Mouse (Mus musculus) hindbrain, embryonic 11.5 days (tissue): Measurements from ENCODE around the gene Gphb5. TPM values are rescaled to one million over a fixed set of nuclear protein-coding genes. Genes with fewer than 3 reads are reported as not detected.
"Not testable (repeated sequence)": the region's sequence is repeated elsewhere in the genome, so short reads cannot be mapped to it uniquely, and the experiment has no call there.

Experiments
- ATAC-seq: fragments of 200-750 bp; cut with Nextera tagmentation; 2 replicates; pipeline ENCODE4 v1.8.0; 2017; ENCODE audit warnings: mild to moderate bottlenecking, moderate TSS enrichment, moderate library complexity; ENCODE audit not compliant: low FRiP score
- DNase-seq: peaks from one replicate; pipeline ENCODE4 v3.0.0-alpha.2; 2015; ENCODE audit warnings: low spot score
- H3K27ac ChIP-seq: fragments of 300-500 bp; sonication (generic); 2 replicates; pipeline ENCODE4 v1.5.1; 2014; ENCODE audit warnings: mild to moderate bottlenecking, low read depth, low read length
- H3K27me3 ChIP-seq: fragments of 300-500 bp; sonication (generic); 2 replicates; pipeline ENCODE4 v1.6.1; 2014; ENCODE audit warnings: mild to moderate bottlenecking, low read length, moderate library complexity, mixed read lengths; ENCODE audit not compliant: control insufficient read depth, insufficient read depth
- H3K36me3 ChIP-seq: fragments of 300-500 bp; sonication (generic); 2 replicates; pipeline ENCODE4 v1.6.1; 2014; ENCODE audit warnings: mild to moderate bottlenecking, low read length, moderate library complexity, mixed read lengths; ENCODE audit not compliant: control insufficient read depth, insufficient read depth
- H3K4me1 ChIP-seq: fragments of 300-500 bp; sonication (generic); replicated peaks from 2 replicates; pipeline ENCODE4 v1.6.1; 2014; ENCODE audit warnings: low read length, mixed read lengths; ENCODE audit not compliant: control insufficient read depth, insufficient read depth
- H3K4me2 ChIP-seq: fragments of 300-500 bp; sonication (generic); replicated peaks from 2 replicates; pipeline ENCODE4 v1.6.1; 2014; ENCODE audit warnings: mild to moderate bottlenecking, low read depth, low read length
- H3K4me3 ChIP-seq: fragments of 300-500 bp; sonication (generic); 2 replicates; pipeline ENCODE4 v1.5.1; 2014; ENCODE audit warnings: low read depth, low read length
- H3K9ac ChIP-seq: fragments of 300-500 bp; sonication (generic); 2 replicates; pipeline ENCODE4 v1.6.1; 2014; ENCODE audit warnings: low read depth, low read length
- H3K9me3 ChIP-seq: fragments of 300-500 bp; sonication (generic); 2 replicates; pipeline ENCODE4 v1.6.1; 2016; ENCODE audit warnings: low read length; ENCODE audit not compliant: control insufficient read depth
- WGBS: fragments of 180-500 bp; shearing (Covaris S2); extraction: QIAGEN DNeasy Blood & Tissue Kit; methylation state at CpG from one replicate; pipeline ENCODE4 v1.1.7; 2014; 5-methylcytosine and 5-hydroxymethylcytosine counted together
- polyA plus RNA-seq: library from polyadenylated mRNA; unstranded; fragments of >200 nt; fragmentation: Nextera tagmentation; extraction: Ambion mirVana; gene quantifications from 2 replicates; pipeline ENCODE4 v1.2.1, GENCODE M21; 2014

Gene Gphb5
- polyA plus RNA-seq, 1 experiment from 2014 or later, result not detected

DNA sequence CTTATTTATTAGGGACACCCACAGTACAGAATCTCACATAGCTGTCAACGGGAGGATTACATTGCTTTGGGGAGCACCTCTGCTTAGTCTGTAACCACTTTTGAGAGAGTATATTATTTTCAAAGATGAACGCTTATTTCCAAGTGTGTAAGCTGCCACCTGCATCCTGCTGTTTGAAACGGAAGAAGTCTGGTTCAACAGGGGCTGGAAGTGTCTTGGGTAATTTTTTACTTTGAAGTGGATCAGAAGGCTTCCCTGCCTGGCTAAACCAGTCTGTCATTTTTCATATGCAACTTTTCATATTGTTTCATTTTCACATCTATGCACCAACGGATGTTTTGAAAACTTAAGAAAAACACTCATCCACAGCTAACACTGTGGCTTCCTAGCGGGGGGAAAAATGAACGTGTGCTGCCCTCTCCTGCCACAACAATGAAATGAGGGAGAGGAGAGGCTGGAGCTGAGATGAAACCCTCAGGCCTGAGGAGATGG lies 32.9 kb upstream of the Gphb5 start:
- no peak for DNase-seq
- Histone ChIP-seq H3K9me3 (no peaks in the 10 kb centered on the region), H3K36me3 (no peaks in the 10 kb centered on the region), H3K4me1 (no peaks in the 10 kb centered on the region), H3K27me3 (no peaks in the 10 kb centered on the region), H3K27ac (no peak overlapping the region), H3K4me2 (no peak overlapping the region), H3K9ac (no peak overlapping the region), H3K4me3 (no peak overlapping the region)
- ATAC-seq, result no peak
- 73% methylated on average over 6 of the region's 6 CpGs for WGBS

DNA sequence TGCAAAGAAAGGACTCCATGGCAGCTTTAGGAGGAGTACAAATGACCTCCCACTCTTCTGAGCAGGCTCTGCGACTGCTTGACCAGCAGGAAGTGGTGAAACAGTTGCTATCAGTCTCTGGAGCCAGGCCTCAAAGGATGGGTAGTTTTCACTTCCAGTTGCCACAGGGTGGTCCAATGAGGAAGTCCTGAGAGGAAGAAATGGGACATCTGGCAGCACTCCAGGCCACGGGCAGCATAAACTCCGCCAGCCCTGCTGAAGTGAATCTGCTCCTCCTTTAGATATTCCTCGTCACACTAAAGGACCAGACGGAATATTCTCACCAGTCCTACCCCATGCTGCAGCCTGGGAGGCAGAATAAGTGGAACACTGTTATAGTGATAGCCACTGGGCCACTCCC lies 32.3 kb upstream of the Gphb5 start:
- no peaks in the 10 kb centered on the region for H3K4me1 ChIP-seq
- H3K36me3 ChIP-seq, result no peaks in the 10 kb centered on the region
- DNase-seq (no peak), ATAC-seq (no peak)
- no peak overlapping the region for H3K9ac ChIP-seq
- no peak overlapping the region for H3K4me2 ChIP-seq
- no peak overlapping the region for H3K27ac ChIP-seq
- no peaks in the 10 kb centered on the region for H3K9me3 ChIP-seq
- no peak overlapping the region for H3K4me3 ChIP-seq
- WGBS, result 89% methylated on average over 5 of the region's 5 CpGs
- no peaks in the 10 kb centered on the region for H3K27me3 ChIP-seq

DNA sequence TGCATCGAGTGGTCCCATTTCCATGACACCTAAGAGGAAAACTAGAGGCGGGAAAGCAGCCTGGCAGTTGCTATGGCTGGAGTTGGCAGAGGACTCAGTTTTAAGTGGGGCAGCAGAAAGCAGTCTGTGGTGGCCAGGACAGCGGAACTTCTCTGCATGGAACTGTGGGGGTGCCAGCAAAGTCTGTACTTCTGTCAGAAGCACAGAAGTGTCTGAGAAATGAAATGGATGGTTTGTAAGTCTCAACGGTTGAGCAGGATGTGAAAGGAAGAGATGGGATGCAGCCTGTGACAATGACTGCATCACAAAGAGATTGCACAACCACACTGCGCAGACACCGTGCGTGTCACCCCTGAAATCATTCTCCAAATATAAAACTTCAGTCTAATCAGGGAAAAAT lies 29.7 kb upstream of the Gphb5 start:
- Histone ChIP-seq H3K27ac (no peak overlapping the region), H3K9ac (no peak overlapping the region), H3K4me2 (no peak overlapping the region), H3K4me1 (no peaks in the 10 kb centered on the region), H3K27me3 (no peaks in the 10 kb centered on the region), H3K9me3 (no peaks in the 10 kb centered on the region), H3K4me3 (no peak overlapping the region), H3K36me3 (no peaks in the 10 kb centered on the region)
- no peak for DNase-seq
- 92% methylated on average over 7 of the region's 7 CpGs for WGBS
- ATAC-seq, result no peak

DNA sequence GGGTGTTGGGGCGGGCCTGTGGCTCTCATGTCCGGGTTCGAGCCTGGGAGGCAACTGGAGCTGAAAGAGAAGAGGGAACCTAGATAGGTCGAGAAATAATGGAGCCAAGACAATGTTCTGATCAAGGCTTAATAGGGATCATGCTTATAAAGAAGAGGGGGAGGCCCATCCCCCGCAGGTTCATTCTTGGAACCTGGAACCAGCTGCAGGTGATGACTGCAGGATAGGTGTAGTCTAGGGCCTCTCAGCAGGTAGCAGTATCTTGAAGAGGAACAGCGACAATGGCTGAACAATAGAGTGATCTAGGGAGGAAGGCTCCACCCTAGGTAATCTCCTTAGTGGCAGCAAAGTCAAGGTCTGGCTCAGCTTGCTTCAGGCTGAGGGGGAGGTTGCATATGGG lies 15.8 kb upstream of the Gphb5 start:
- not testable (repeated sequence) for H3K4me3 ChIP-seq, H3K4me2 ChIP-seq, DNase-seq, ATAC-seq, H3K27ac ChIP-seq, H3K9ac ChIP-seq, H3K4me1 ChIP-seq, H3K36me3 ChIP-seq, H3K9me3 ChIP-seq, H3K27me3 ChIP-seq
- WGBS, result 78% methylated on average over 6 of the region's 6 CpGs

DNA sequence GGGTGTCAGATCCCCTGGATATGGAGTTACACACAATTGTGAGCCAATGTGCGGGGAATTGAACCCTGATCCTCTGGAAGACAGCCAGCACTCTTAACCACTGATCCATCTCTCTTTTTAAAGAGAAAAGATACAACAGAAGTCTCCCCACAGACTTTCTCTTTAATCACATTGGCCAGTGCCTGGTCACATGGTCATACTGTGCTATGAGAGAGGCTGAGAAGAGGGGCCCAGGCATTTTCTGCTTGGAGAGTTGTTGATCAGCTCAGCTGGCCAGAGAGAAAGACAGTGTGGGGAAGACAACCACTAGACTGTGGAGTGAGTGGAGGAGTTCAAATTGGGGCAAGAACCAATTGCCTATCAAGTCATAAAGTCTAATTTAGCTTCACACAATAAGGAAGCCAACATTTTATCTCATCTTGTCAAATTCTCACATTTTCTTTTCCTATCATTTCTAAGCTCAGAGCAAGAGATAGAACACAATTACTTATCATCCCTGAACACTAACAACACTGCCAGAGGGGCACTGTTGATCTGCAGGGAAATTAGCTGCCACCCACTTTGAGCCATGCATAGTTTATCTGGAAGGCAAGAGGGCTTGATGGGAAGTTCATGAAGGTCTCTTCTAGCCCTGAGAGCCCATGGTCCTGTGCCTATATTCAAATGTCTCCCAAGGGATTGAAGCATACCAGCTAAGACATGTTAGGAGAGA lies 13.3 kb upstream of the Gphb5 start:
- WGBS, result 93% methylated on average over 1 of the region's 1 CpGs
- Histone ChIP-seq H3K27me3 (no peaks in the 10 kb centered on the region), H3K4me1 (no peaks in the 10 kb centered on the region), H3K27ac (no peak overlapping the region), H3K4me3 (no peak overlapping the region), H3K36me3 (no peaks in the 10 kb centered on the region), H3K9ac (no peak overlapping the region), H3K4me2 (no peak overlapping the region), H3K9me3 (no peaks in the 10 kb centered on the region)
- no peak for DNase-seq
- no peak for ATAC-seq

DNA sequence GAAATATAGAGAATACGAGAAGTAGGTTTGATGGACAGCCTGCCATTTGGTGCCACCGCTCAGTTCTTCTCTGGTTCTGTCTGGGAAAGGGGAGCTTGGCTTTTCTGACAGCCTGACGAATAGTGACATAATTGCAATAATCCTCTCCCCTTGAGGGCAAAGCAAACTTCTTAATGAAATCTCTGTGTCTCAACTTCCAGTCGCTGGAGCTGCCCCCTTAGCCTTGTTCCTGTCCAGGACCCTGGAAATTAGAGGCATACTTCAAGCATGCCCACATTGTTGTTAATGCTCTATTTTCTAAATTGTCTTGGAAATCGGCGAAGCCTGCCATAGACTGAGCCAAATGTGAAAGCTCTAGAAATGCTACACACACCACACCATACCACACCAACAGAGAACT lies 12.1 kb upstream of the Gphb5 start:
- H3K9me3 ChIP-seq, result no peaks in the 10 kb centered on the region
- 86% methylated on average over 6 of the region's 6 CpGs for WGBS
- no peaks in the 10 kb centered on the region for H3K4me1 ChIP-seq
- no peak overlapping the region for H3K4me3 ChIP-seq
- no peak overlapping the region for H3K27ac ChIP-seq
- ATAC-seq (no peak), DNase-seq (no peak)
- H3K4me2 ChIP-seq, result no peak overlapping the region
- H3K9ac ChIP-seq, result no peak overlapping the region
- no peaks in the 10 kb centered on the region for H3K27me3 ChIP-seq
- H3K36me3 ChIP-seq, result no peaks in the 10 kb centered on the region

DNA sequence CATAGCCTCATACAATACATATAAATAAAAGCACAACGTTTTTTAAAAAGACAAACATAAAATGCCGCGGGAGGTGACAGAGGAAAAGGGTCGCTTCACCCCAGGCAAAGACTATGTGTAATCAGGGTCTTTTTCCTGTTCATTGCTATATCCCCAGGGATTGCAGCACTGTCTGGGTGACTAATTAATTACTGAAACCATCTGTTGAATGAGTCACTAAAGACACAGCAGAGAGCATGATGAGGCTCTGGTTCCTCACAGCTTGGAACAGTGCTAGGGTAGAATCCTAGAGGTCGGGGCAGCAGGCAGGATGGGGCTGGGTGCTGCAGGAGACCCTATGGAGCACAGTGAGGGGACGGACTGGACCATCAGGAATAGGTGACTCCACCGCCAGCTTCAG lies 9.3 kb upstream of the Gphb5 start:
- Histone ChIP-seq H3K4me1 (no peaks in the 10 kb centered on the region), H3K4me2 (no peak overlapping the region), H3K4me3 (no peak overlapping the region), H3K36me3 (no peaks in the 10 kb centered on the region), H3K27me3 (no peaks in the 10 kb centered on the region), H3K9ac (no peak overlapping the region), H3K9me3 (no peaks in the 10 kb centered on the region), H3K27ac (no peak overlapping the region)
- ATAC-seq (no peak), DNase-seq (no peak)
- 83% methylated on average over 7 of the region's 7 CpGs for WGBS

DNA sequence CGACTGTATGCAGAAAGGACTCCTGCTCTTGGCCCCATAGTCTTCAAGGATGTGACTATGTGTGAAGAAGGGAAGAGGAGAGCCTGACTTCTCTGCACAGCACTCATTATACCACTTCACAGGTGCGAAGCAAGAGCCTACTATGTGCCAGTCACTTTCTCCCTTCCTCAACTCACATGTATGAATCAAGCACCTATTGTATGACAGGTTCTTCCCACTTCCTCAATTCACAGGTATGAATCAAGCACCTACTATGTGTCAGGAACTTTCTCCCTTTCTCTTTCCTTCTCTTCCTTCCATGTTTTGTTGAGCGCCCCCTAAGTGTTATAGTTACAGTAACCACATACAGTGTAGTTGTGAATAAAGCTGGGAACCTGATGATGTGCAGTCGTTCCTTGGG lies 8.2 kb upstream of the Gphb5 start:
- ATAC-seq (no peak), DNase-seq (no peak)
- Histone ChIP-seq H3K9ac (no peak overlapping the region), H3K4me3 (no peak overlapping the region), H3K4me1 (no peaks in the 10 kb centered on the region), H3K4me2 (no peak overlapping the region), H3K27ac (no peak overlapping the region), H3K27me3 (no peaks in the 10 kb centered on the region), H3K9me3 (no peaks in the 10 kb centered on the region), H3K36me3 (no peaks in the 10 kb centered on the region)
- 88% methylated on average over 4 of the region's 4 CpGs for WGBS

DNA sequence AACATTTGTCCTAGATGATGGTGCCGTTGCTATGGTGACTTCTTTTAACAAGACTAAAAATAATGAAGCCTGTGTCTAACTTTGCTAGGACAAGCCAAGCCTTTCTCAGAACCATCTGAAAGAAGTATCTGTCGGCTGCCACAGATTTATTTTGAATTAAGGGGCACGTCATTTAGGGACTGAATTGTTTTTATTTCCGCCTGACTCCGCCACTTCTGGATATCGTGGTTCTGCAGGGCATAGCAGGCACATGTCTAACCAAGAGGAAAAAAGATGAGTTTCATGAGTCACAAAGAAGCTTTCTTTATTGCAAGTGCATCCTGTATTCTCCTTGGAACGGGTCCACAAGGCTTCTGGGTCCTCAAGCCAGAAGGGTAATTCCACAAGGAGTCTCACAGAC lies 7.8 kb upstream of the Gphb5 start:
- WGBS, result 70% methylated on average over 7 of the region's 7 CpGs
- DNase-seq, result no peak
- Histone ChIP-seq H3K4me1 (no peaks in the 10 kb centered on the region), H3K27ac (no peak overlapping the region), H3K4me3 (no peak overlapping the region), H3K36me3 (no peaks in the 10 kb centered on the region), H3K9ac (no peak overlapping the region), H3K27me3 (no peaks in the 10 kb centered on the region), H3K4me2 (no peak overlapping the region), H3K9me3 (no peaks in the 10 kb centered on the region)
- ATAC-seq, result no peak
